Mouse (Mus musculus) mouse trophoblast stem cell (cell line): ENCODE measurements around the gene Nfkbia.

Experiments
- in situ Hi-C, 2 experiments: fragments of 300-500 bp; cut with MseI, MboI; formaldehyde crosslinking; loops; 2 replicates in 1 of 2; 3 replicates in 1 of 2; pipeline ENCODE4 v1.15.1; 2025

Nfkbia gene

DNA sequence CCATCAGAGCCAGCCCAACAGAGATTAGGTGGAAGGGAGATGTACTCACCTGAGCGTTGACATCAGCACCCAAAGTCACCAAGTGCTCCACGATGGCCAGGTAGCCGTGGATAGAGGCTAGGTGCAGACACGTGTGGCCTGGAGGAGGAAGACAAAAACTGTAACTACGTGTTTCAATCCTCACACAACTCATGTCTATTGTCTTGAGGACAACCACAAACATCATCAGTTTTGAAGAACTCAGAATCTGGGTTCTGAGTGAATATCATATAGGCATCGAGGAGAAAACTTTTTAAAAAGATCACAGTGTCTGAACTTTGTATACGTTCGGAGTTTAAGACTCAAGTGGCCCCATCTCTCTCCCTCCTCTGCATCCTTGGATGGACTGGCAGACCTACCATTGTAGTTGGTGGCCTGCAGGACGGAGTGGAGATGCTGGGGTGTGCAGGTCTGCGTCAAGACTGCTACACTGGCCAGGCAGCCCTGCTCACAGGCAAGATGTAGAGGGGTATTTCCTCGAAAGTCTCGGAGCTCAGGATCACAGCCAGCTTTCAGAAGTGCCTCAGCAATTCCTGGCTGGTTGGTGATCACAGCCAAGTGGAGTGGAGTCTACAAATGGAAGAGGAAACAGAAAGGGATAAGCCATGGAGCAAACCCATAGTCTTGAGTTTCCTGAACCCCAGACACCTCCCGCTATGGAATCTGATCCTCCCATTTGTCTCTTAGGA lies 1.6 kb downstream of the Nfkbia start:
- in situ Hi-C loops, result loop anchor here in 1 of 2 experiments (10.0 kb wide), 1 partner anchor 66 kb away; no protein-coding TSS in a partner anchor

DNA sequence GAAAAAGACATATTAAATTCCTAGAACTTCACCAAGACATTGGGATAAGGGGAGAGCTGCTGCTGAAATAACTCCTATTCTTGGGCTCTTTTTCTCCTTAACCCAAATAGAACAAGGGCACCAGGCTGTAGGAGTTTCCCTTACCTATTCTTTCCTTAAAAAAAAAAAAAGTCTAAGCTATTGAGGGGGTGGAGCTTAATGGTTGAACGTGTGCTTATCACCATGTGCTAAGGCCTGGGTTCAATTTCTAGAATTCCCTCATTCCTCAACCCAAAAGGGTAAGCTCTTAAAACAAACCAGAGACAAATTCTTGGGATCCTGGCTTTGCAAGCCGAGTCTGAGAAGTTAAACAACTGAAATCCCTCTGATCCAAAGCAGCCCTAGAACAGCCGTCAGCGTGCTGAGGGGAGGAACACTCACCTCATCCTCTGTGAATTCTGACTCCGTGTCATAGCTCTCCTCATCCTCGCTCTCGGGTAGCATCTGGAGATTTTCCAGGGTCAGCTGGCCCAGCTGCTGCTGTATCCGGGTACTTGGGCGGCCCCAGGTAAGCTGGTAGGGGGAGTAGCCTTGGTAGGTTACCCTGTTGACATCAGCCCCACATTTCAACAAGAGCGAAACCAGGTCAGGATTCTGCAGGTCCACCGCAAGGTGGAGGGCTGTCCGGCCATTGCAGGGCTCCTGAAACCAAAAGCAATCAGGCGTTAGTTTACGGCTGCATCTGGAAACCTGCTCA lies 2.3 kb downstream of the Nfkbia start:
- in situ Hi-C loops, result loop anchor here in 1 of 2 experiments (10.0 kb wide), 1 partner anchor 65 kb away; no protein-coding TSS in a partner anchor

DNA sequence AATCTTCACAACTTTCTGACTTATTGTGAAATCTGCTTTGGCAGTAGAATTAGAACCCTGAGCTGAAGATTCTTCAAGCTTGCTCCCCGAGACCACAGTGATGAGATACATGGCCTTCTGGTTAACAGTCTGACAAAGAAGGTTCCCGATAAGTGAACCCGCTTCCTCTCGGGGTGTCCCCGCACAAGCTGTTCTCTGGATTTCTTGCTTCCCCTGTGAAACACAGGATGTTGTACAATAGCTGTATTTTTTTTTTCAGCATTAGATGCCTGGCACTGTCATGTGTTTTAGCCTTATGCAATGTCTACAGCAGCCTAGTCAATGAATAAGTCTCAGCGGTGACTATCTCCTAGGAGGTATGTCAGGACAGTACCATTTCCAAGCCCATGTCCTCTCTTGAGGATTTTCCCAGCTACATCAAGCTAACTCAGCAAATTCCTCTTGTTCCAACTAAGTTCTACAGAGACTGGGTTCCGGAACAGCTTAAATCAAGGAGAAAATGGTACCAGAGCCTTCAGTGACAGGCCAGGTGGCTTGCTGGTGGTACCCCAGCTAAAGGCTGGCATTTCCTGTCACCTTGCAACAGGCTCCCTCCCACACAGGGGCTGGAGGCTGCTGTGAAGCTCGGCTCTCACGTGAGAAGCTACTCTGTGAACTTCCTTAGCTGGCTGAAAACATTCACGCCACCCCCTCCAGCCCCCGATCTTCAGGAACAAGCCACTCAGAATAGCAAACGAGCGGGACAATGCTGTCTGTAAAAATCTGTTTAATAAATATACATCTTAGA lies 3.6 kb downstream of the Nfkbia start:
- in situ Hi-C loops, result no loop called here

DNA sequence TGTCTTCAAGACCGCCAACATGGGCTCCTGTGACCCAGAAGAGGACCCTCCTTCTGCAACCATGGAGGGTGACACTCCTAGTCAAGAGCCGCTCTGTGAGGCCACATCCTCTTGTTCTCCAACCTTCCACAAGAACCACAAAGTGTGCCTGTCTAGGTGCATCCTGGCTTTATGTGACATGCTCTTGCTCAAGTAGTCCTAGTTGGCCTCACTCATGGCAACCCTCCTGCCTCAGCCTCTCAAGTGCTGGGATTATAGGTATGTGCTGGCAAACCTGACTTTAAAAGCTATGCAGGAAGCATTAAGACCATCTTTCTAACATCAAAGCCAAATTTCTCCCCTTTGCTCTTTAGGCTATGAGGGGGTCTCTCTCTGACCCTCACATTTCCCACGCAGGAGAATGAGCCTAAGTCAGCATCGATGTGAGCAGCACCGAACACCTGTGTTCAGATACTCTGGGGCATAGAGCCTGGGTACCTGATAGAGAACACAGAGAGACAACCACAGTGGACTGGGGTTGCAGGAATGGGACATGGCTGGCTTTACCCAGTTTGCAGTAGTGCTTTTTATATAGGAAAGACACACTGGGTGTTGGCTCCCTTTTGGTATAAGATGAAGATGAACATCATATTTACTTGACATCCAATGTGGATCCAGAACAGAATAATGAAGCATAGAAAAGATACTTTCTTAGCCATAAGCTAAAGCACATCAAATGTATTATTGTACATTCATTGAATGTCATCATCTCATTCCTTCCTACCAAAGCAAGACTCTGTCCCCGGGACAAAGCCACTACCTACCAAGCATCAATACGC lies 4.4 kb downstream of the Nfkbia start:
- in situ Hi-C loops, result no loop called here

DNA sequence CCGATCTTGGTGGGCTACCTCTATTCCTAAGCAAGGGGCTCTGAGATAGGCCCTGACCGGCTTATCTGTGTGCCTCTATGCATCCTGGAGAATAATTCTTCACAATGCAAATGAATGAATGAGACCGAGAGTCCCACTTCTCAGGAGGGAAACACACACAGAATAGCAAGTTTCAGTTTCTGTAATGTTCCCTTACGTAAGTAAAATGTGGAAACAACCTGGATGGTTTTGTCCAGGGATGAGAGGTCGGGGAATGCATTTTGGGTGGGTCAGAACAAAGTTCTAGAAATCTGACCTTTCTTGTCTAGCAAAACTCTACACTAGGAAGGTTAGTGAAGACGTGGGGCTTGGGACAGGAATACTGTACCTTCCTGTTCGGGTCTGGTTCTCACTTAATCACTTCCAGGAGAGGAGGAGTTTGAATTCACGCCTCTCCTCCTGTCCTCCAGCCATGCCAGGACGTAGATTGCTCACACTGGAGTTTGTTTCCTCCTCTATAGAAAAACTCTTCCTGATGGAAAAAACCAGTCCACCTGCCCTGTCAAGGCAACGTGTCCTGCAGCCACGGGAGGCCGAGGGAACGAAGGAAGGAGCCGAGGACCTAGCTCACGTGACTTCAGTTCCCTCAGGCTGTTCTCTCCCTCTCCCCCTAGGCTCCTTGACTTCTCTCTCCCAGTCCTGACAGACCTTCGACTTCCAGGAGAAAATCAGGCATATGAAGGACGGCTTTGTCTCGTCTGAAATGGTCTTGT lies 5.3 kb downstream of the Nfkbia start:
- in situ Hi-C loops, result no loop called here

DNA sequence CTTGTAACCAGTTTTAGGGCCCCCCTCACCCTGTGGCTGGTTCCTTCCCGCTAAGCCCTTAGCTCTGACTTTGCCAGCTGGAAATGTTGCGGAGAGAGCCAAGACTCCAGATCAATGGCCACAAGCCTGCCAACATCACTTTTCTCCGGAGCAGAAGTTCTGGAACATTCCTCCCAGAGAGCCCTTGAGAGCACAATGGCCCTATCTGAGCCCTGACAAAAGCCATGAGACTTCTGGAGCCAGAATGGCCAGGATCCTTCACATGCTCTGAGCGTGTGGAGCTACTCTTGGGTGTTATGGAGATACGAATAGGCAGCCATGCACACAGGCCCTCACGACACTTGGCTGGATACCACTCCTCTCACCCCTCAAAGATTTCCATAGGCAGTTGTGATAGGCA lies 7.6 kb downstream of the Nfkbia start:
- in situ Hi-C loops, result no loop called here

DNA sequence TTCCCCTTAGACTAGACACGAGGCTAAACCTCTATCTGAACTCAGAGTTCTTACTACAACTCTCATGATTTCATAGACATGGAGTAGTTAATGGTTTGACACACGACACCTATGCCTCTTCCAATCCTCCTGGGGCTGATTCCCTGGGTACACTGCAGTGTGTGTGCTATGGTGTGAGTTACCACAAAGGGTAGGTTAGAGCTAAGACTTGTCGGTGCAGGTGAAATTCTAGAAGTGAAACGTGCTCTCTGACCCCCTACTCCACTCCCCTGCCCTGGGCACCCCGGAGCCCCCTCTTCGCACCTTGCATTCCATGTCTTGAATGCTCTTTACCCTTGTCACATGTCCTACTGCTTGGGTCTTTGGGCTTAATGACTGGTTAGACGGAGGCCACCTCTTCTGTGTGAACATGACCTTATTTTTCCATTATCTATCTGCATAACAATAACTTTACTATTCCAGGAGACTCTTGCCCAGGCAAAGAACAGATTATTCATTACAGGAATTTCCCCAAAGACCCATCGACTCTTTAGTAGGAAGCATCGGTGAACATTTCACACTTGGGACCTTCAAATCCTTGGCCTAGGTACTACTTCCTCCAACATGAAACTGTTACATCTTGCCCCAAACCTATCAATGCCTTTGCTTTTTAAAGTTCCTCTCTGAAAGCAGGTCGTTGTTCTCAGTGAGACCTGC lies 8.2 kb downstream of the Nfkbia start:
- in situ Hi-C loops, result no loop called here

DNA sequence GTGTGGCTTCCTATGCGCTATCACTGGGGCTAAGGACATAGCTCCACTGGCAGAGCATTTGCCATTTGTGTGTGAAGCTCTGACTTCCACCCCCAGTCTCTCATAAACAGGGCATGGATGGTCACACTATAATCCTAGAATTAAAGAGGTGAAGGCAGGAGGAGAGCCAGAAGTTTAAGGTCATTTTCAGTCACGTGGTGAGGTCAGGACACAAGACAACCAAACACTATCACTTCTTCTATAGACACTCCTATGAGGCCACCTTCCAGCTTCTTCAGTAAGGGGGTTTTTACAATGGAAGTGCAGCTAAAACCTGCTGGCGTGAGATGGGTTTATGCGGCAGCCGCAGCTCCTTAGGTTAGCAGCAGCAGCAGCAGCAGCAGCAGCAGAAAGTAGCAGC lies 8.9 kb downstream of the Nfkbia start:
- in situ Hi-C loops, result no loop called here

DNA sequence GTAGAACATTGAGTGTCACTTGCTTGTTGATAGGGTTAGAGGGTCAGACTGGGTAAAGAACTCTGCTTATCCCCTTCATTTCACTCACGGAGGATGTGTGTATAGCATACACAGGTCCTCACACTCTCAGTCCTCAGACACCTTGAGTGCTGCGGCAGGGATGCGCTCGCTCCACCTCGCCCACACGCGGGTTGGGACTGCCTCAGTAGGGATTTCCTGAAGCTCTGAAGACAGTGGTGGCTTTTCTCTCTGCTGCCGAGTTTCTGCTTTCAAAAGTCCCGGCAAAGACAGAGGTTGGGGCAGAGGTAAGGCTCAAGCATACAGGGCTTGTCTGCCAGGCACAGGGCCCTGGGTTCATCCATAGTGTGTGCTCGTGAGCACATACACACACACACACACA lies 9.7 kb downstream of the Nfkbia start:
- in situ Hi-C loops, result no loop called here

DNA sequence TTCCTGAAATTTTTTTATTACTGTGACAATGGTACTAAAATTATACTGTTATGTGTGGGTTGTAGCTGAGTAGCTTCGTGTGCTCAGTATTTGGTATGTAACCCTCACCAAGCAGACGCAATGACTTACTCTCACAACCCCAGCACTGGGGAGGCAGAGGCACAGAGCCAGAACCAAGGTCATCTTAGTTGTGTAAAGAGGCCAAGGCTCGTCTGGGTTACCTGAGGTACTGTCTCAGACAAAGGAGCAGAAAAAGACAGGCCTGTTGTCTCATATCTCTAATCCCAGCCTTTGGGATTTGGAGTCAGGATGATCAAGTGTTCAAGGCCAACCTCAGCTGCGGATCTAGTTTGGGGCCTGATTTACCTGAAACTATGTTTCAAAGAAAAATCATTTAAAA lies 10.7 kb downstream of the Nfkbia start:
- in situ Hi-C loops, result no loop called here

DNA sequence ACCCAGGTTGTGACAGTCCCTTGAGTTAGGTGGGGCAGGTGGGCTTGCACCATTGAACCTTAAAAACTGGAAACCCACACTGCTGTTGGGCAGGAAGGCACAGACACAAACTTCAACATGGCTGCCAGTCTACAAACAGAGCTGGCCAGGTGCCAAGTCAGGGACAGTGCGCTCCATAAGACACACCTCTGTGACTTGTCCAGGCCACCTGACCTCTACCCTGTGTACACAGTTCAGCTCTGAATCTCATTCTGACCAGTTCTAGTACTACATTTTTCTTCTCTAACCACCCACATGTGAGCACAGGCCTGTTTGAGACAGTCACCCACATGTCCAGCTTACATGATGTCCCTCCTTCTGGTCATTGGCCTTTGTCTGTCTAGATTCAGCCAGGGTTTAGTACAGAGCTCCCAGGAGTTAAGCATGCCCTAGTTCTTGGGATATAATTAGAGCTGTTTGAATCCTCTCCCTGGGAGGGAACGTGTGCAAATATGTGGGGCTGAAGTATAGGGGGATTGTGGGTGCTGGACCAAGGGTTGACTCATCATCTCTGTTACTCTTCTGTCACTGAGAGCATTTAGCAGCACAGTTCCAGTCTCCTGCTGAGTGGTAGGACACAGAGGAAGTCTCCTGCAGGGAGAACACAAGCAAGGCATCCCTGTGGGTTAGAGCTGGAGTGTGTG lies 11.8 kb downstream of the Nfkbia start:
- in situ Hi-C loops, result no loop called here

DNA sequence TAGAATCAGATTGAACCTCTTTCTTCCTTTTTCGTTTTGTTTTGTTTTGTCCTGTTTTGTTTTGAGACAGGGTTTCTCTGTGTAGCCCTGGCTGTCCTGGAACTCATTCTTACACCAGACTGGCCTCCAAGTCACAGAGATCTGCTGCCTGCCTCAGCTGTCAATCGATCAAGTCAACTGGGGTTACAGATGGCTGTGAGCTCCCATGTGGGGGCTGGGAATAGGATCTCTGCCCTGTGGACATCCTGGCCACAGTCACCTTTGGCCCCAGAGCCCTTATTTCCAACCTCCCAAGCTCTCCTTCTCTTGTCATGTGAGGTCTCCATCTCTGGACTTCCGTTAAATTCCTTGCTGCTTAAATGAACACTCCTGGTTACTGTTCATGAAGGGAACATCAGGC lies 13.5 kb downstream of the Nfkbia start:
- in situ Hi-C loops, result no loop called here

DNA sequence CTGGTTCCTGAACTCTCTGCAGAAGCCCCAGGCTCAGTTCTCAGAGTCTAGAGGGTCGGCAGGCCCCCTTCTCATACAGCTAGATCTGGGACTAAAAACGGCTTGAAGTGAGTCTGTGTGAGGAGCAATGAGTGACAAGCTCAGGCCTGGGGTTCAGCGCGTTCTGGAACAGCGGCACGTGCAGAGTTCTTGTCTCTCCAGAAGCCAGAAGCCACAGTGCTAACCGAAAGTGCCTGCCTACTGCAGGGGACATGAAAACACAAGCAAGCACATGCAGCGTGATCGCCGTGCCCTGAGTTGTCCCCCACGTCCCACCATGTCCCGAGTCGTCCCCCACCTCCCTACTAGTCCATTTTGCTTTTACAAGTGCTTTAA lies 18.3 kb downstream of the Nfkbia start:
- in situ Hi-C loops, result no loop called here

DNA sequence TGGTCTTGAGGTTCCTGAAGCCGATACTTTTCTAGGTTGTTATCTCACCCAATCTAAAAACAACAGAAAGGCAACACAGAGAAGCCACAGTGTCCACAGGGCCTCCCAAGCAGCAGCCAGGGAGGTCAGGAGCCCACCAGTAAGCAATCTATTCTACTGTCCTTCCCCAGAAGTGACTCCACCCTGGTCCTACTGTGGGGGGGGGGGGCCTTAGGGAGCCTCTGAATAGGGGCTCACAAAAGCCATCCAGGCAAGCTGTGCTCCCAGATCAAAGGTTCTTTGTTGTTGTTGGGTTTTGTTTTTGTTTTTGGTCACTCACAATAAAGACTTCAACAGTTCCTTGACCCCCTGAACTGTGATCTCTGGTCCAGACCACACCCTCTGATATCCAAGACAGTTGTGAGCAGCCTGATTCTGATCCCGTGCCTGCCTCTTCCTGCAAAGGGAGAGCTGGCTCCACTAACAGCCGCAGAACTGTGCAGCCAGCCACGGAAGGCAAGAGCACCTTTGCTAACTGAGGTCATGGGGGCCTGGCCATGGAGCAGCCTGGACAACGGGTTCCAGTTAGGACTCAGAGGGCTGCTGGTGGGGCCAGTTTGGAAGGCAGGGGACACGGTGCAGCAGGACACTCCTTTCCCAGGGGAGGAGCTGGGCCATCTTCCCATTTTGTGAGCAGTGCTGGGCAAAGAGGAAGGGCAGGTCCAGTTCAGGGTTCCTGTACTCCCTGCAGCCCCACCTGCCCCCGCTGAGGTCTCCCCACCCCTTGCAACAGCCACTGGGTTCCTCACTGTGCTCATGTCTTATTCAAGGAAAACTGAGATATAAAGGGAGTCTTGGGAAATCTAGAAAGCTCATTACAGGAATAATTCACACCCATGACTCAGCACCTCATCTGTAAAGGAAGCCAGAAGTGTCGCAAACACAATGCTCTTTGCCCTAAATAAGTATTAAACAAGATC lies 18.9 kb downstream of the Nfkbia start:
- in situ Hi-C loops, result no loop called here

DNA sequence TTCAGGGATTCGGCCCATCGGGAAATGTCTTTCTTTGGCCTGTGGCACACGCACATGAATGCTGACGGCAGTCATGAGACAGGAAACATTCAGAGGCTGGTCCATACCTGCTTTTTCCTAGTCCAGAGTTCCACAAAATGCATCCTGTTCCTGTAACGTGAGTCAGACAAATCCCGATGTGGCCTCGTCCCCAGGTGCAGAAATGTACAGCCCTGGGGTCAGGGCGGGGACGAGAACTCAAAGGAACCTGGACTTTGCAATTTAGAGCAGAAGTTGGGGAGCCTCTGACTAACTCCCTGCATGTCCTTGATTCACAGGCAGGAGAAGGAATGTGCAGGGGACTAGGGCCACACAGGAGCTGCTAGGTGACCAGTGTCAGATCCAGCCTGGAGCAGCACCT lies 21.1 kb downstream of the Nfkbia start:
- in situ Hi-C loops, result no loop called here

DNA sequence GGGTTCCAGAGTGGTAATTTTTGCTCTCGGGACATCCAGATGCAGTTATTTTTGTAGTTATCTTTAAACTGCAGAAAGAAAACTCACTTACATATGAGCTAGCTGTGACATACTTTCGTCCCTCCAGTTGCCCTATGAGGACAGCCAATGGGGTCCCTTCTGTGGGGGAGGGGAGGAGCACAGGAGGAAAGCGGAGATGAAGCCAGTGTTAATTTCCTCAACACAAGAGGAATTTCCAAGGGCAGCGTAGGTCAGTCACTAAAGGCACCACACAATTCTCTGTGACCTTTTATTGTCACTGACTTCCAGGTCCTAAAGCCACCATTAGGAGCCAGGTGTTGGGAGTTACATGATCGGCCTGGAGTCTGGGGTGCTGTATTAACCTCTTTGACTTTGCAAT lies 22.0 kb downstream of the Nfkbia start:
- in situ Hi-C loops, result no loop called here

DNA sequence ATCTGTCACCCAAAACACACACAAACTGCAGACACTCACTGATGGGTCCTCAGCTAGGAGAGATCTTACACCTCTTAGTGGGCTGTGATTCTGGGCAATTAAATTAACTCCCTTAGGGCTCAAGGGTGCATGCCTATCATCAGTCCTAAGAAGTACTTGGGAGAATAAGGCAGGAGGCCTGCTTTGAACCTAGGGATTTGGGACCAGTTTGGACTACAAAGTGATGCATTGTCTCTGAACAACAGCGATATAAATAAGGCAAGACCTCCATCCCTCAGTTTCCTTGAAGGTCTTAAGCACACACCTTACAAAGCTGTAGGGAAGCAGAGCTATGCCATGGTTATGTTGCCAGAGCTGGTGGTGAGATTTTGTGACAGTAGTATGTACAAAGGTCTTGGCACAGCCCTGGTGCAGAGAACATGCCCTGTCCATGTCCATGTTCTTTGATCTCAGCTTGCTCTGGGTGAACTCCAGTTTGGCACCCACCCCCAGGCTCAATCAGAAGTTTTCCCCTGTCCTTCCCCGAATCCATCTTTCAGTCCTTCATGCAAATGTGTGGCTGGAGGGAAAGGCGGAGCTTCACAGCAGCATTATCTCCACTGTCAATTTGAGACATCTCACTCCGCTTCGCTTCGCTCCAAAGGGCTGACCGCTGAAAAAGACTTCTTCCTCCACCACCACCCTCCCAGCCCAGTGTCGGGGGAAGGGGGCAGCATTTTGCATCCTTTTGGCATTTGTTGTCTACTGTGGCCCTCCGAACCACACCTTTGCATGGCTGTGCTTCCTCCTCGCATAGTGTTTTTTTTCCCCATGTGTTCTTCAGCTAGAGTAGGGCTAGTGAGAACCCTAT lies 24.9 kb downstream of the Nfkbia start:
- in situ Hi-C loops, result no loop called here

DNA sequence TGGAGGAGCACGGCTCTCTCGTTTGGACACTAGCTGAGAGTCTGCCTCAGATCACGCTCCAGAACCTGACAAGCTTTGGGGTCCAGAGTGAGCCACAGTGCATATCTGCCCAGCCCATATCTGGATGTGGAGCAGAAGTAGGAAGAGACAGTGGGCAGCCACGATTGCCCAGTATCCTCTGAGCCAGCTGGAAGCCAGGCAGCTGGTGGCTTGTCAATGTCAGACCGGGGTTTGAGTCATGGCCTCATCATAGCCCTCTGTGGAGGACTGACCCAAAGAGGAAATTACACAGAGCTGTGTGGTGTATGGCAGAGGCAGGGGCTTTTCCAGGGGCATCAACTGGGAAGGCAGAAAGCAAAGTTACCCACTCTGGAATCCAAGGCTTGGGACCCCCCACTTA lies 25.6 kb downstream of the Nfkbia start:
- in situ Hi-C loops, result no loop called here
